Mouse (Mus musculus): Measurements from ENCODE around the gene Olfr490.

Gene Olfr490

DNA sequence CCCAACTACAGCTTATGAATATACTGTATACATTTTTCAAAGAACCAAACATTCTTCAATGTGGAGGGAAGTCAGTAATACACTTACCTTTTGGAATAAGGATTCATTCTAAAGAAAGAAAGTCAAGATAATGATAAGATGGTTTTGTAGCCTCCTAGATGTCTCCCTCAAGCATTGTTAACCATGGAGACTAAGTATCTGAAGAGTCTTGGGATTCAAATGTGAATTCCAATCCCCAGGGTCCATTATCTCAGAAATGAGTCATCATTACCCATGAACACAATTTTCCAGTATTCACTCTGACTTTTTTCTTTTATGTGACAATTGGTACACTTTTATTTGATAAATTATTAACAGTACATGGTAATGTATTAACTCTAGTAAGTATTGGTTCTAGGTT is at the start of gene Olfr490:
TSS of gene Olfr490 (minus strand) at position 101 of the 400 bp plus-strand sequence.
- DNase-seq: no peak

DNA sequence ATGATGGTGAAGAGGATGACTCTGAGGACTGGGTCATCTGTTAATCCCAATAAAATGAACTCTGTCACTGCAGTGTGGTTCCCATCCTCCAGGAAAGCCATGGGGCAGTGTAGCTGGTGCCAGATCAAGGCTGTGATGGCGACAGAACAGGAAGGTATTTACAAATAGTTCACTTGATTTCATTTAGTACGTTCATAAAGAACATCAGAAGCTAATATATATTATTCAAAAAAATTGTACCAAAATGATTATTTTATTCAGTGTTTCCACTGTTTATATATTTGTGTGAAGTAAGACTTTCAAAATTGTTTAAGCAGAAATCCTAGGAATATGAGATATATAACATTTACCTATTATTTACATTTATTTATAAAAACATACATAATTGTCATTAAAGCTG is 34.8 kb upstream of the Olfr490 start, which contains the start of gene Olfr492:
TSS of gene Olfr492 (minus strand) at position 101 of the 400 bp plus-strand sequence.
- no peak for DNase-seq

DNA sequence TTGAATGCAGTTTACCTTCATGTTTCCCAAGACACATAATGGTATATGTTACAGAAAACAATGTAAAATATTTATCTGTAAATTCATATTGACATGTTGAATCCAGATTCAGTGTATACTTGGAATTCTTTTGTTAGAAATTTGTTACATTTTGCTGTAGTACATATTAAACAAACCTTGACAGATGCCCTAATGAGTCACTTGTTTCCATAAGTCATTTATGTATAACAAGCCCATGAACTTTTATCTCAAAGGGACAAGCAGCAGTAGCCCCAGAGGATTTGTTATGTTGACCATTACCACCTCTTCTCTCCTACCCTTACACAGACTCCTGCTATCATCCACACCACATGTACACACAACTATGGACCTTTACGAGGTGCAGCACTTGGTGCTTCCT is 24.4 kb upstream of the Olfr490 start, which contains the start of gene Olfr491:
TSS of gene Olfr491 (plus strand) at position 301 of the 400 bp plus-strand sequence.
- DNase-seq: no peak

DNA sequence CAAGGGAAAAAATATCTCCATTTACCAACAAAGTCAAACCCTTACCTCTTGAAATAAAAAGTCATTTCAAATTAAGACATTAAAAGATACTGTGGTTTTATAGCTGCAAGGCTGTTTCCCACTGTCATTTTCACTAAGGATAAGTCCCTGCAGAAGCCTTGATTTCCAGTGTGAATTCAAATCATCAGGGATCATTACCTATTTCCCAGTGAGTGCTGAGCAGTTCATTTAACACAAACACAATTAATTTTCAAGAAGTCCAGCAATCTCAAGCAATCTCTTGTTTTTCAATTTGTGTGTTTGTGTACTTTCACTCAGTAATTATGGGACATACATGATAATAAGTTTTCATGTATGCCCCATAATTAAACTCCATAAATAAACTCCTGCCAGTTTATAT is 30.5 kb downstream of the Olfr490 start, which contains the start of gene Olfr488:
TSS of gene Olfr488 (minus strand) at position 101 of the 400 bp plus-strand sequence.
- DNase-seq: no peak
